Mouse (Mus musculus): ENCODE results near the gene 9930021J03Rik.

The 9930021J03Rik gene

GRCm38 (mm10) chr19:29810022-29810421, 4.2 kb upstream of the 9930021J03Rik start:
- DNase-seq (ENCODE audit: low spot score in 2 of 2), result no peak

- DNase-seq (ENCODE audit: low spot score in 2 of 2), result peak; percentile 45 to 62
These were observed 480 bp downstream of the 9930021J03Rik start for GRCm38 (mm10) chr19:29805101-29805916.

DNA sequence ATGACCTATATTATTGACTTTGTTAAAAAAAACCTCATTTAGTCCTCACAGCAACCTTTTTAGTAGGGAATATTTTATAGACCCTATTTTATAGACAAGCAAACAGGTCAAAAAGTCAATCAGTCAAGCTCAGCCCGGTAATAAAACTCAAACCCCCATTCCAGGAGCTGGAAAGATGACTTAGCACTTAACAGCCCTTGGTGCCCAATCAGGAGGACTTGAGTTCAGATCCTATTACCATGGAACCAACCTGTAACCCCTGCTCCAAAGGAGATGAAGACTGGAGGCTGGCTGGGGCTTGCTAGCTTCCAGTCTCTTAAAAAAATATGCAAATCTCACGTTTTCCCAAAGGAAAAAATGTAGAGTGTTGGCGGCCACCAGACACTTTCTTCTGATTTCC, 1.8 kb downstream of the 9930021J03Rik start:
- DNase-seq (ENCODE audit: low spot score in 2 of 2), result no peak

- no peak for DNase-seq (ENCODE audit: low spot score in 2 of 2)
These were observed 8.4 kb downstream of the 9930021J03Rik start for GRCm38 (mm10) chr19:29797371-29797770.

DNA sequence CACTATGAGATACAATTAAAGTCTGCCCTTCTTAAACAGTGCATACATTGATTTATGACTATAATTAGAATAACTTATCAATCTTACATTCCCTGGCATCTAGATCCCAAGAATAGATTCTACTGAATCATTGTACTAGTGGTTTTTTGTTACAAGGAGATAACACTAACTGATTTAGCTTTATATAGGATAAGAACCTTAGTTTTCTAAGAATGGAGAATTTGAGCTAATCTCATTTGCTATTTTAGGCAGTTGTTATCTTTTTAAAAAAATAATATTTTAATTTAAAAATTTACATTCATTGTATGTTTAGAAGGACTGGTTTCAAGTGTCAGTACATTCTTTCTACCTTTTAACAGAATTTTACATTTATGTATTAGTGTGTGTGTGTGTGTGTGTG, 17.8 kb downstream of the 9930021J03Rik start:
- DNase-seq (ENCODE audit: low spot score in 2 of 2), result no peak

- DNase-seq (ENCODE audit: low spot score in 2 of 2), result no peak
These were observed 22.9 kb downstream of the 9930021J03Rik start for GRCm38 (mm10) chr19:29782914-29783313.

DNA sequence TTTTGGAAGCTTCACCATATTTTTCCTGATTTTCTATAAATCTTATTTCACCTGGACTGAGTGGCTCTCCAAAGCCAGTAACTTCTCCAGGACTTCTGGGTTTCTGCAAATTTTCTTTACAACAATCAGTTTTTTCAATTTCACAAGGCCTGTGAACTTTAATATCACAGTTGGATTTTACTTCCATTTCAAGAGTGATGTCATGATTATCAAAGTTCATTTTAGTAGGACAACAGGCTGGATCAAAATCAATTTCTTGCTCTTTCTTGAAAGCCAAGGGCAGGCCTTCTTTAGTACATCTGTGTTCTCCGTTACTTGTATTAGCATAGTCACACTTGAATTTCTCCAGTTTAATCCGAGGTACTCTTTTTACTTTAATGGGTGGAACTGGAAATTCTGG, 51.9 kb downstream of the 9930021J03Rik start:
- no peak for DNase-seq (ENCODE audit: low spot score in 2 of 2)

GRCm38 (mm10) chr19:29750994-29751393, 54.8 kb downstream of the 9930021J03Rik start:
- DNase-seq (ENCODE audit: low spot score in 2 of 2), result no peak

GRCm38 (mm10) chr19:29743531-29743930, 62.3 kb downstream of the 9930021J03Rik start:
- DNase-seq (ENCODE audit: low spot score in 2 of 2), result no peak

DNA sequence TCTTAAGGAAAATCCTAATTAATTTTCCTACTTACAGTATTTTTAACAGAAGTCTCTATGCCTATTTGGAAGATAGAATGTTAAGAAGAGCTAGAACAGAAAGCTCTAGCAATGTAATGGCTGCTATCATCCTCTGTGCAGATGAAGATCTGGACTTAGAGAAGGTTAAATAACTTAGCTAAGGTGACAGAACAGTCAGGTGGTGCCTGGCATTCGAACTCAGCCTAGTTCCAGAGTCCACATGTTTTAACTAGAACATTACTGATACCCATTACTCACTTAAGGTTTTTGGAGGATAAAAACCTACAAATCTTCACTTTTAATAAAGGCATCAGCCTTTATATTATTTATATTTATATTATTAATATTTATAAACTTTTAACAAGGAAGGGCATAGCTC, 65.1 kb downstream of the 9930021J03Rik start:
- no peak for DNase-seq (ENCODE audit: low spot score in 2 of 2)

DNA sequence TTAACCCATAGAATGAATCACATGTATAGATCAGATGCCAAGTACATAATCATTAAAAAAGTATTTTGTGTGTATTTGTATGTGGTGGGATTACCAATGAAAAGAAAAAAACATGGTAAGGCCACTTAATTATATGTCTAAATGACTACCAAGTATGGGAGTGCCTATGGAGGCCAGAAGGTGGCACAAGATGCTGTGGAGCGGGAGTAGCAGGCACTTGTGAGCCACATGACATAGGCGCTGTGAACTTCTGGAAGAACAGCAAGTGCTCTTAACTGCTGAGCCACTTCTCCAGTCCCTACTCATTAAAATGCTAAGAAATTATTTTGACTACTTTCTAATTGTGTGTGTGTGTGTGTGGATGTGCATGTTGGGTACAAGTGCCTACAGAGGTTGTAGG, 66.2 kb downstream of the 9930021J03Rik start:
- no peak for DNase-seq (ENCODE audit: low spot score in 2 of 2)

DNA sequence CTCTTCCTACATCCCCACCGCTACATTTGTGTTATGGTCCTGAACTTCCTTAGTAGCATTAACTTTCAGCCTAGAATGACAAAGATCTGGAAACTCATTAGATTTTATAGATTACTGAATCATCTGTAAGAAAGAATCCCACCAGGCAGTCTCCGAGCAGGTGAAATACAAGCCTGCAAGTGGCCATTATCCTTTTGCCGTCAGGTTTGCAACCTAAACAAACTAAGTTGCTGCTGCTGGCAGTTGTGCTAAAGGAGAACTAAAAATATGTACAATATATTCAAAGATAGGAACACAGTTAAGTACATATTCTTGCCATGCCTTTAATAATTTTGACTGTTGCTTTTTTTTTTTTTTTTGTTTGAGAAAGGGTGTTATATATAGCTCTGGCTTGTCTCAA, 70.4 kb downstream of the 9930021J03Rik start:
- DNase-seq (ENCODE audit: low spot score in 2 of 2), result no peak

- no peak for DNase-seq (ENCODE audit: low spot score in 2 of 2)
These were observed 87.3 kb downstream of the 9930021J03Rik start for GRCm38 (mm10) chr19:29718476-29718875.

DNA sequence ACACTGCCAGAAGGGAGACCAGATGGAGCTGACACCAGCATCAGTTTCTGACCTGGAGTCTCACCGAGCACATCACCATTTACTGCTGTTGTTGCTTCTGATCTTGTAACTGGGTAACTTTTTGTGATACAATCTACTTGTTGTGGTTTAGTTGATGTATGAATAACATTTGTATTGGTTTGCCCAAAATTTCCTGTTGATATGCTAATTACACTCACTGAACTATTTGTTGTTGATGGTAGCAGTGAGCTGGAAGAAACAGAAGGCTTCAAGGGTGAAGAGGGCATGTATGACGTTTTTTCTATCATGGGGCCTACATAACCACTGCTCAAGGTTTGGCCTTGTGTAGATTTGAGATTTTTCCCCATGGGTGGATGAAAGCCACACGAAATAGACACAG, 87.9 kb downstream of the 9930021J03Rik start:
- DNase-seq (ENCODE audit: low spot score in 2 of 2), result no peak

- no peak for DNase-seq (ENCODE audit: low spot score in 2 of 2)
These were observed 92.3 kb downstream of the 9930021J03Rik start for GRCm38 (mm10) chr19:29713451-29713850.

DNA sequence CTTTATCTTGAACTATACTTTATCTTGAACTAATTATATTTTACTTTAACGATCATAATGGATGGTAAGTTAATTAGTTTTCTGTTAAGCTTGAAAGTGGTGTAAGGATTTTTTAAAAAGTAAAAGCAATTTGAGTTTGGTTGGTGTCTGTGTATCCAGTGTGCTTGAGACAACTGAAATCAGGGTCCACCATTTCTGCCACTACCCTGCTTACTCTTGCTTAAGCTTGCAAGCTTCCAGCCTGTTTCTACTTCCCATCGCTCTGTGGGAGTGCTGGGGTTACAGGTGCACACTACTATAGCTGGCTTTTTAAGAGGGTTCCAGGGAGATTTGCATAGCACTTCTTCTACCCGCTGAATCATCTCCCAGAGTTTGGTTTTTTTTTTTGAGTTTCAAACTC, 96.3 kb downstream of the 9930021J03Rik start:
- DNase-seq (ENCODE audit: low spot score in 2 of 2), result no peak

DNA sequence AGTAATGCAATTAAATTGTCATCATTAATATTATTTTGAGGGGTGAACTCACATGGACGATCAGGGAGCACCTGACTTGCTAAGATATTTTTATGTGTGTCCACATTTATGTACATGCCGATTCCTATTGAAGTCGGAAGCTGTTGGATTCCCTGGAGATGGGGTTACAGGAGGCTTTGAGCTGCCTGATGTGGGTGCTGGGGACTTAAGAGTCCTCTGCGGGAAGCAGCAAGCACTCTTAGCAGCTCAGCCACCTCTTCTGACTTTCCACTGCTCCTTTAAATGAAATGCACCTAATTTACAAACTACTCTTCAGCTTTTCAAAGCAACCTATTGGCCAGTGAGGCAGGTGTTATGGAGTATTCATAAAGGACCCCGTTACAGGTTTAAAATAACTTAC, 97.3 kb downstream of the 9930021J03Rik start:
- no peak for DNase-seq (ENCODE audit: low spot score in 2 of 2)

DNA sequence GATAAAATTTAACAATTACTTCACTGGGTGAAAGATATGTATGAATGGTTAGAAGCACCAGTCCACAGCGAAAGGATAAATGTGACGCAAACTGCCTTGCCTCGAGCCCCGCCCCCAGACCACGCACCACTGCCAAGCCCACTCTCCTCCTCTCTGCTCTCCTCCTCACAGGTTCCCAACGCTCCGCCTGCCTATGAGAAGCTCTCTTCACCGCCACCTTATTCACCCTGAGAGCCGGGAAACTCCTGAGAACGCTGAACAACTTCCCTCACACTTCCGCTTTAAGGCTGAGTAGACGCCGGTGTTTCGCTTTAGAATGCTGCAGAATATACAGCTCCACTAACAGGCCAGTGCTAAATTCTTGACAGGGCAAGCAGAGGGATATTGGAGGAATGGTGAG, 97.8 kb downstream of the 9930021J03Rik start:
- no peak for DNase-seq (ENCODE audit: low spot score in 2 of 2)

- DNase-seq (ENCODE audit: low spot score in 2 of 2), result no peak
These were observed 98.4 kb downstream of the 9930021J03Rik start for GRCm38 (mm10) chr19:29707314-29707898.

DNA sequence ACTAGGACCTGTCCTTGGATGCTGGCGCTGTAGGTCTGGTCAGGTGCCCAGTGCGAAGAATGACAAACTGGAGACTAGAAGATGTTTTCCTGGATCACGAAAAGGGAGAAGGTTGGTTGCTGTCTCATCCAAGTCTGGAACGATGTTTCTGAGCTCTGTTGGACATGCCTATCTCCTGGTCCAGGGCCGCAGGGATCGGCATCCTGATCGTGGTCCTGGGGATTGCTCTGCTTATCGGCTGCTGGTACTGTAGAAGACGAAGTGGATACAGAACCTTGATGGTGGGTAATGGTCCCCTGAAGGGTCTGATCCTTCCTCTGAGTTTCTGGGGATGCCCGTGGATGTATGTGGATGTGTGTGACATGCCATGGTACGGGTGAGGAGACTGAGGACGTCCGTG, 101.4 kb downstream of the 9930021J03Rik start:
- DNase-seq (ENCODE audit: low spot score in 2 of 2), result no peak

- no peak for DNase-seq (ENCODE audit: low spot score in 2 of 2)
These were observed 104.1 kb downstream of the 9930021J03Rik start for GRCm38 (mm10) chr19:29701707-29702106.

DNA sequence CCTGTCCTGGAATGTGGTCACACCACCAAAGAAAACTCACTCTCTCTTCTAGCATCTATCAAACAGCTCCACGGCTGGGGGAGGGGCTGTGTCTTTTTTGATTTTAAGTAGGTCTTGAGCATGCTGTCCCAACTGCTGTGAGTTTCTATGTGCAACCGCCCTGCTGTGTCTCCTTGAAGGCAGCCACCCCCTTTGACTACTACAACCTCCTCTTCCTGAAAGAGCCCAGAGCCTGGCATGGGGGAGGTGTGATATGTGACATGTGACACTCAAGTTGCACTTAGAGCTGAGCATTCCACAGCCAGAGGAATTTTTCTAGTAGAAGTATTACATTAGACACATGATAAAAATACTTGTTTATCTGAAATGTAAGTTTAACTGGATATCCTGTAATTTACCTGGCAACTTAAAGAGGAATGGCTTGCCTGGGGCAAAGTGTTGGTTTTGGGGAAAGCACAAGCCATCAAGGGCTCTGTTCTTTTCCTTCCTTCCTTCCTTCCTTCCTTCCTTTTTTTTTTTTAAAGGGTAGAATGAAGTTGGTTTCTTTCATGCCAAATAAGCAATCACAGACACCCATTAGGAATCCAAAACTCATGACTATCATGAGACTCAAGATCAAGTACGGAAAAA, 108.4 kb downstream of the 9930021J03Rik start, which contains the start of gene Mlana:
TSS of gene Mlana (plus strand) at position 580 of the 630 bp plus-strand sequence.
- DNase-seq (ENCODE audit: low spot score in 2 of 2), result no peak

- DNase-seq (ENCODE audit: low spot score in 2 of 2), result no peak
These were observed 108.9 kb downstream of the 9930021J03Rik start for GRCm38 (mm10) chr19:29696840-29697239.
